Mouse (Mus musculus) megakaryocyte progenitor cell, adult 5-6 weeks (primary cell): Measurements from ENCODE around the gene Tns3. TPM values are rescaled to one million over a fixed set of nuclear protein-coding genes. Genes with fewer than 3 reads are reported as not detected.

Experiments used
- ATAC-seq: replicated peaks from 2 replicates; pipeline ENCODE4 v1.8.0; 2016; ENCODE audit warnings: mild to moderate bottlenecking, moderate TSS enrichment, inconsistent platforms; ENCODE audit not compliant: poor library complexity
- total RNA-seq, 2 experiments: library from RNA; stranded (forward) in 1 of 2; stranded (reverse) in 1 of 2; fragments of 157-497, 149-512 nt in 1 of 2; fragments of 200-1000 nt in 1 of 2; gene quantifications; 2 replicates each; pipeline versions ENCODE4 v1.2.3 to v1.2.4; 2015 to 2017

The Tns3 gene
- total RNA-seq, 2 experiments from 2014 or later = 11.5 to 27.0 TPM

DNA sequence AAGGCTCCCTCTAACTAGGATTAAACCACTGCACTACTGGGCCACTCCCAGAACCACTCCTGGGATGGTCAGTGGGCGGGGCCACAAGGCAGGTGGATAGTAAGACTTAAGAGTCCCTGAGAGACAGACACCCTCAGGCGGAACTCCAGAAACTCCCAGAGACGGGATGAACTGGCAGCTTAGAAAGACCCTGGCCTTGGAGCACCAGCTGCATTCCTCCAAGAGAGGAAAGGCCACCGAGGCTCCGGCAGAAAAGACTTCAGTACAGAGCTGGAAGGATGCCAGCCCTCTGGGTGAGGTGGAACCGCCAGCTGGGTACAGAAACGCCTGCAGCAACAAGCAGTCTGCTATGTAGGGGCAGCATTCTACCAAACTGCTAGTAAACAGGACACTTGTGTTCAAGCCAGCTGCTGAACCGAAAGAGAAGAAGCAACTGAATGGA lies 218.4 kb downstream of the Tns3 start:
- ATAC-seq = no peak

DNA sequence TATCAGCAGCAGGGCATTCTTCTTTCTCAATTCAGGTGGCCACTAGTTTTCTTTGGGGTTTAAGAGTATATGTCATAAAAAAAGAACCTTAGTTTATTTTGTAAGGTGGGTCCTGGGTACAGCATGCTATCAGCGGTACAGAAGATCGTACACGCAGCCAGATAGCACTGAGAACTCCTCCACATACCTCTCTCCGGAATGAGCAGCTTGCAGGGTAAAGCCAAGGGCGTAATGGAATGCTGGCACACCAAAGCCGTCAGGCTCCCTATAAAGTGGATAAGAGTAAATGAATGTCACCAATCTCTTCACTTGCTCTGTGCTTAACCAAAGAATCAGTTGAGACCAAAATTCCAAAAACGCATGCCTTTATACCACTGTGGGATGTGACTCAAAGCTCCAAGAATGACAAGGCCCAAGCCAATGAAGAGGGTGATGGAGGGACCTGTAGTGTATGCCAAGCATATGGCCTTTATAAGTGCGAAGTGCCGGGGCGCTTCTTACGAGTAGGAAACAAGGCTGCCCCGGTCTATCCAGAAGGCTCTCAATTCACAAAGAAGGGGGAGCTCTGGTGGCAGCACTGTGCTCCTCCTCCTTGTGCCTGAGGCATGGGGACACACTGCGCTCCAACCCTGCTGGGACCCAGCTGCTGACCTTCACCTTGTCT lies 219.4 kb downstream of the Tns3 start:
- ATAC-seq = no peak

DNA sequence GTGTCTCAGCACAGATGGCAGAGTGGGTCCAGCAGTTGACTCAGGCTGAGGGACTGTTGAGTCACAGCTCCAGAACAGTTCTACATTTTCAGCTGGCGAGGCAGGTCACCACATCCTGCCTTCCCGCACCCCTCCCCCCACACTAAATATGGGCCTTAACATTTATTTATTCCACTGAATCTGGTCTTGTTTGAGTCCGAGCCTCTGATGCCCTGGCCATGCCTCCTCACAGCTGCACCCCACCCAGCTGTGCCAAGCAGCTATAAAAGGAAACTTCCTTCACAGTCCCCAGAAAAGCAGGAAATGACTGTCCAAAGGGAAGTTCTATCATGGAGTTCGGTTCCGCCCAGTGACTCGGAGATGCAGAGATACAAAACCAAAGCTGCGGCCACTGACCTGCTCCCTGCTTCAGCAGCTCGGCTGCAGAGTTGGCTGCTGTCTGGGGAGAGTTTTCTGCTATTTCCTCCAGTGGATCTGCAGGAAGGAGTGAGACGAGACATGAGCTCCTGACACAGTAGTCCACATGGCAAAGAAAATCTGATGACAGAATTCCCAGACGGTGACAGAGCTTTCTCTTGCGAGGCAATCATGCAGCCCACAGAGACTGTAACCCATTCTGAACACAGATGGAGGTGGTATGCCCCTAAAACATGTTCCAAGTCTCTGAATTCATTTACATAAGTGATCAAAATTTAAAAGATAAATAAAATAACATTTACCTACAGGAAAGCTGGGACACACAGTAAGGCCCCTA lies 220.6 kb downstream of the Tns3 start:
- peak; percentile 69 for ATAC-seq

DNA sequence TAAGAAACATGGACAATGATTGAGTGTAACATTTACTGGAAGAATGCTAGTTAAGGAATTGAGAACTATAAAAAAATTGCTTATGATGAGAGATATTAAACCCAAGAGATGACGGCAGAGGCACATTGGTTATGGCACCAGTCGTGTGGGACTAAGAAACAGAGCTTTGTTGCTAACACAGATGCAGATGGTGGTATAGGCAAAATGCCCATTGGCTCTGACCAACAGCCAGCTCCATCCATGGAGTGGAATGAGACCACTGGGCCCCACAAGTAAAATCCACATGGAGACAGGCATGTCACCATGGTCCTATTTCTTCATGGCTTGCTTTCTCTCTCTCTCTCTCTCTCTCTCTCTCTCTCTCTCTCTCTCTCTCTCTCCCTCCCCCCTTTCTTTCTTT lies 223.6 kb downstream of the Tns3 start:
- no peak for ATAC-seq

DNA sequence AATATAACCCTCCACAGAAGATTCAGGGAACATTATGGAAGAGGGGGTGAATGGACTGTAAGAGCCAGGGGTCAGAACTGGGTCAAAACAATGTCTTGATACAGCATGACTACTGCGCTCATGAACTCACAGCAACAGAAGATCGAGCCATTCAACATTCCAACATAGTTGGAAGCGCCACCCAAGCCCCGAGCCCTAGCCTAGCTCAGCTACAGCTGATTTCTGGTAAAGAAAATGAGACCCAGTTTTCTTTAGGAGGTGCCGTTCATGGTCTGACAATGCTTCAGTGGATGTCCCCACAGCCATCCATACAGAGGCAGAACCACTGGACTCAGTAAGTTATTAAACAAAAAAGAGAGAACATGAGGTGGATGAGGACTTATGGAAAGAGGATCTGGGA lies 224.1 kb downstream of the Tns3 start:
- no peak for ATAC-seq

DNA sequence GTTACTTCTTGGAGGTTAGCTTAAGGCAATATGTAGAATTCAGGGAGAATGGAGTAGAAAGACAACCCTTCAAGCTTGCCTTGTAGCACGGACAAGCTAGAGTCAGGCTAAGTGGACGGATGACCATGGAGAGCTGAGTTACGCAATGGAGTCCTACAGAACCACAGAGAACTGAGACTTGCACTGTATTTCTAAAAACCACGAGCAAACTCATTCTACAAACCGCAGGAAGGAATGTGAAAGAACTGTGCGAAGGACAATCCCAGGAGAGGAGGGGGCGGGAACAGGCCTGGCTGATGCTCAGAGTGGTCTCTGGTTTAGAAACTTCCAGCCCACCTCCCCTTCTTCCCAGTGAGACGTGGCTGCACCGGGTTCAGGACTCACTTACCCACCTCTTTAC lies 225.3 kb downstream of the Tns3 start:
- ATAC-seq = no peak

DNA sequence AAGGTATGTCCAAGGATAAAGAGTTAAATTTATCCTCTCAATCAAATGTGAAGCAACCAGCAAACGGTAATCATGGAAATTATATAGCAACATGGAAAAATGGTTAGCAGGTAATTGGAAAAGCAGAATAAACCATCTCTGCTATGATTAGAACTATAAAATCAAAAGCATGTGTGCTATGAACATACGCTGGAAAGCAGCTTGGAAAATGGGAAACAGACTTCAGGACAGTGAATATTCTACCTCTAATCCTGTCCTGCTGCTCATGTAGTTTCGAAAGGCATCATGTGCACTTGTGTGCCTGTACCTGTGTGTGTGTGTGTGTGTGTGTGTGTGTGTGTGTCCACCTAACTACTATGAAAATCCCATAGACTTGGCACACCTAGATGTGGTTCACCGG lies 226.1 kb downstream of the Tns3 start:
- no peak for ATAC-seq

DNA sequence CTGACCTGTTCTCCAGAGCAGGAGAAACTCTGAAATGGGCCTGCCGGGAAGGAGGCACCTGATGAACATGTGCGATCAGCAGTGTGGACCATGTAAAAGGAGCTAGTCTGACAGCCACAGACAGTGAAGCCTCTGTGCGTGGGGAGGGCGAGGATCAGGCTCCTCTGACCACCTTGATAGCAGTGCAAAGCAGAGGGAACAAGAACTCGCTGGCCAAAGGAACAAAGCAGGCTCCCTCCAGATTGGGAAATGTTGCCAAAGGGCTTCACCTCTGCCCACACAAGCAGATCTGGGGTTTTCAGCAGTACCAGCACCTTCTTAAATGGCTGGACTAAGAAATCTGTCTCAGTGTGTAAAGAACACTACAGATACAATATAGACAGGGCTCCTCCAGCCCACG lies 229.2 kb downstream of the Tns3 start:
- no peak for ATAC-seq

DNA sequence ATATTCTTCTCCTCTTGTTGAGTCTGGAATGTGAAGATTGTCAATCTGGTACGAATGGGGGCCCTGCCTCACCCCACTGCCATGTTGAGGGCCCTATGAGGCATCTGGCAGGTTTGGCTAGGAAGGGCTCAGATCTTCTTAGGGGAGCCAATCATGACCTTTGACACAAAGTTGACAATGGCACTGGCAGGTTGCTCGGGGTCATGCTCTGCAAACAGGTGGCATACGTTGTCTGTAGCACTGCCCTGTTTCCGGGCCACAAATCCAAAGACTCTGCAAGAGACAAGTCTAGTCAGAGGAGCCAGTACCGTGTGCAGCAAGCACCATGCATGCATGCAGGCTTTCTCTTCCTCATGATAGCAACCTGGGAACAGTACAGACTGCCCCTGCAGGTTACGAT lies 230.0 kb downstream of the Tns3 start:
- no peak for ATAC-seq

DNA sequence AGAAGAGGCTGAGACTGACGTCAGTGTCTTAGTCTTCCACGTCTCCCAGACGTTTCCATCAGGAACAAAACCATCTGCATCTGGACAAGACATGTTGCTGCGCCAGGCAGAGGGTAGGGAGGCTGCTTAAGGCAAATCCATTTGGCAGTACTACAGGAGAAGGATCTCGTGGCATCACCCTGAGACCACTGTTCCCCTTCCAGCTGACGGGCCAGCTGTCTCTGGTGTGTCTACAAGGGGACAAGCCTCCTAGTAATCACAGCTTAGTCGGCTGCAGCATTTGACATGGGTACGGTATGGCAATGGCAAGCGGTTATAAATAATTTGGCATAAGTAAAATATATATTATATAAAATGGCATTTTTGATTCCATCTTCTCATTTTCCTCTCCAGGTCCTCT lies 230.9 kb downstream of the Tns3 start:
- ATAC-seq = no peak

DNA sequence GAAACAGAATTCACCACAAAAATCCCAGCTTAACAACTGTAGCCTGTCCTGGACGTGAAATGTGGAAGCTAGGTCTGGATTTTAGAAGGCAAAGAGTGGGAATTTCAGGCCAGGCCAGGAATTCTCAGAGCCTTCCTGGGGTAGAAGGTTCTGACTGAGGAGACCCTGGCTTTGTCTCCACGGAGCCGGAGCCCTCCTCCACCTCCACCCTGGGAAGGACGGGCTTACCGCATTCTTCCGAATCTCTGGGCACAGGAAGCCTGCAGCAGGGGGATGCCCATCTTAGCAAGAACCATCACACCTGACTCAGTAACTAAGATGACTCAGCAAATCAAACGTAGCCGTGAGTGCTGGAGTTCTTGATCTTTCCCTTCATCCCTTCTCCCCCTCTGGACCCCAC lies 231.4 kb downstream of the Tns3 start:
- no peak for ATAC-seq

DNA sequence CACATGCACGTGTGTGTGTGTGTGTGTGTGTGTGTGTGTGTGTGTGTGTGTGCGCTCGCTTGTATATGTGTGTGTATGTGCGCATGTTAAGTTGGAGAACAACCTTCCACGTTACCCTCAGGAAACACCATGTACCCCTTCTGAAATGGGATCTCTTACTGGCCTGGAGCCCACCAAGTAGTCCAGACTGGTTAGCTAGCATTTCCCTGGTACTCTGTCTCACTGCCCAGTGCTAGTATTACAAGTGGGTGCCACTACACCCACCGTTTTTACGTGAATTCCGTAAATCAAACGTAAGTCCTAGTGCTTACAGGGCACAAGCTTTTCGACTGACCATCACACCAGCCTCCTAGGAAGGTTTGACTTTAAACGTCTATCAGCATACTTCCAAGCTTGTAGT lies 236.7 kb downstream of the Tns3 start:
- no peak for ATAC-seq

DNA sequence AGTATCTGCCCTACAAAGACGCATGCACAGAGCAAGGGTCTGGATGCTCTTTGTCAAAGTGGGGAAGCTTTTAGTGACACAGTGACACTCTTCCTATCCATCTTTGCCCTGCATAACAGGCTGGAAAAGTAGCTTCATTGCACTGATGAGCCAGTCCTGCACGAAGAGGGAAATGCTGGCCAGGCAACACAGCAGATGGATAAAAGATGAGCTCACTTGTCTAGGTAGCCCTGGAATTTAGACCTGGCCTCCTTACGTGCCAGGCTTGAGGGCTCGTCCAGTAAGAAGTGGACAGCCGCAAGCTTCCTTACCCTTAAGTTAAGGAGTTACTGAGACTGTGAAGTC lies 239.1 kb downstream of the Tns3 start:
- ATAC-seq = no peak

DNA sequence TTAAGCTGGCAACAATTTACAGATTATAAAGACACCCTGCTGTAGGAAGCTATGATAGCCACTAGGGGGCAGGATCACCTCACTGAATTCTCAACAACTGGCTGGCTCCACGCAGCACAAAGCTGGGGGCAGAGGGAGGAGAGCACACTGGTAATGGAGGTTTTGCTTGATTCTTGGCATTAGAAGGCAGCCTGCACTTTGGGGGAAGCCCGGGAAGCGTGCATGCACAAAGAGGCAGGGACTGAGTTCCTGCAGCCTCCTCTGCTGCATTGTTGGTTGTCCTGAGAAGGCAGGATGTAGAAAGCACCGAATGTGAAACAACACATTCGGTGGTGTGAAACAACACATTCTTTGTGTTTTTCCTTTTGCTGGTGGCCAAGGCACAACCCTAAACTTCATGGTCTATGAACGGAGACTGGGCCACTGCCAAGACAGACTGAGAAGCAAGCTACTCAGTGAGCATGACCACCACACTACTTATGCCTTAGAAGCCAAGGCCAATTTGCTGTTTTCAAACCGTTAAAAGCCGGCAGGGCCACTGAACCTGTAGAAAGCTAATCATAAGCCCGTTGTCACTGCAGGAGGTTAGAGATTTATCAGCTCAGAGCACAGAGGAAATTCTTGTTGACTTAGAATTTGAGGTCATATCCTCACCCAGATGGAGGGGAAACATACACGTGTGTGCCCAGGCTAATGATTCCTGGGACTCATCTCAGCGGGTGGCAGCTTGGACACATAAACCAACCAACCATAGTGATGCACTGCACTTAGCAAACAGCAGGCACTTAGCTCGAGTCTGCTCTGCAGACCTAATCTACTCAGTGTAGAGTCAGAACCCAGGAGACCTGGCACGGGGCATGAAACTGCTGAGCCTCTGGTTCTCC lies 239.8 kb downstream of the Tns3 start:
- peak; percentile 100 for ATAC-seq

DNA sequence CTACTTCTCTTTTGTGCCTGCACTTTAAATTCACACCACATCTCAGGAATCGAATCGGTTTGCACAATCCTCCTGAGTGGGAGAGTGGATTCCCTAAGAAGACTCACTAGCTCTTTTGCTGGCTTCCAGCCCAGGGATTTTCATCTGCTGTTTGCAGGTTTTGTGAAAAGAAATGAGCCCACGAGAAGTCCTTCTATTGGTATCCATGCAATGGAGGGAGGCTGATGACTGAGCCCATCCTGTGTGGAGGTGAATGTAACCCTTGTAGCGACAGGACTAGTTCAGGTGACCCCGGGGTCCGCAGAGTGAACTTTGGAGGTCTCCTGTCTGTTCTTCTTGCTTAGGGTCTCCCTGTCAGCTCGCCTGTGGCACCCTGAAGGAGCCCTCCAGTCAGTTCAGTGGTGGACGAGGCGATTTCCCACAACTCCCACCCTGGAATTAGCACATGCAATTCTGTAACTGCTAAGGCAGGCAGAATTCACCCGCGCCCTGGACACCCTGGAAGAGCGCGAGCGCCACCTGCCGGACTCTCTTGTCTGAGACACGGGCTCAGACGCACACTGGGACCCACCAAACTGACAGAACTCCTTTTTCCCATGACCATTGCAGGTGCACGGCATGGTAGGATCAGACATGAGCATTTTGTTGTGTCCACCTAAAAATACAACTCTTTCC lies 259.0 kb downstream of the Tns3 start:
- ATAC-seq = peak; percentile 90

DNA sequence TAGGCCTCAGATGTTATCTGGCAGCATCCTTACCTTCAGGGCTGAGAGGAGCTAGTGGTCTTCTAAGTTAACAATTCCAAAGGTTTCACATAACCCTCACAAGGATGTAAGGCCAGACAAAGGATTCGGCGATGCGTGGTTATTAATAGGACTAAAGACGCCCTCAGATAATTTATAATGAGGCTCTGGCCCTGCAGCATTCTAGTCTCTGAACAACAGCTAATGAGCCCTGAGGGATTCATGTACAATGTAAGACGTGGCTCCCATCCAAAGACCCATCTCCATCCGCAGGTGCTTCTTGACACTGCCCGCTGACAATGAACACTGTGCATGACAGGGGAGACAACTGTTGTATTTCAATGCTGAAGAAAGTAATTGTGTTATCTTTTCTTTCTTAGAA lies 263.0 kb downstream of the Tns3 start:
- ATAC-seq = no peak

DNA sequence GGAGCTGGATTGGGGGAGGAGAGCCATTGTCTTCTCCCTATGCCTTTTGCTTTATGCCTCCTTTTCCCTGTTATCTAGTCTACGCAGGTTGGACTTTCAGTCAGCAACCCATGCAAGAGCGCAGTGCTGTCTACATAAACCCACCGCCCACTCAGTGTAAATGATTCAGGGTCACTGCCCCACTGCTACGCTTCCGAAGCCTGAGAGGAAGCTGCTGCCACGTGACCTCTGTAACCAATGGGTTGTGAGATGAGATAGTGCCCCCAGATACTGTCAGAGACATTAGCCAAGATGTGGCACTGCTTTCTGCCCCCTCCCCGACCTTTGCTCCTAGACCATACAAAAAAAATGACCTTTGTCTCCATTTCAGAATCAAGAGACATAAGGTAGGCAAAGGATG lies 268.0 kb downstream of the Tns3 start:
- no peak for ATAC-seq

DNA sequence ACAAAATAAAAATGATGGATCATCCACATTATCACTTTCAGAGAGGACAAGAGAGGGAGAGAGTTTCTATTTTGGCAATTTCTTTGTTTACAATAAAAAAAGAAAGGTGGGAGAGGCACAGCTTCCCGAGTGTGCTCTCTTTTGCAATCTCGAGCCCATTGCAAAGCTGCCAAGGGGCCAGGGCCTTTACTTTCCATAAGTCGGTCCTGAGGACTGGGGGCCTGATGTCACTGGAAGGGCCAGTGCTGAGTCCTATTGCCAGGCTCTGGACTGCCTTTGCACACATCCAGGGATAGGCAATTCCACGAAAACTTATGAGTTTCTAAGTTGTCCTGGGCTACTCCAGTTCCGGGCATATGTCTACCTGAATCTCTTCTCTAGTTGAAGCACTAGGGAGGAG lies 272.8 kb downstream of the Tns3 start:
- no peak for ATAC-seq

DNA sequence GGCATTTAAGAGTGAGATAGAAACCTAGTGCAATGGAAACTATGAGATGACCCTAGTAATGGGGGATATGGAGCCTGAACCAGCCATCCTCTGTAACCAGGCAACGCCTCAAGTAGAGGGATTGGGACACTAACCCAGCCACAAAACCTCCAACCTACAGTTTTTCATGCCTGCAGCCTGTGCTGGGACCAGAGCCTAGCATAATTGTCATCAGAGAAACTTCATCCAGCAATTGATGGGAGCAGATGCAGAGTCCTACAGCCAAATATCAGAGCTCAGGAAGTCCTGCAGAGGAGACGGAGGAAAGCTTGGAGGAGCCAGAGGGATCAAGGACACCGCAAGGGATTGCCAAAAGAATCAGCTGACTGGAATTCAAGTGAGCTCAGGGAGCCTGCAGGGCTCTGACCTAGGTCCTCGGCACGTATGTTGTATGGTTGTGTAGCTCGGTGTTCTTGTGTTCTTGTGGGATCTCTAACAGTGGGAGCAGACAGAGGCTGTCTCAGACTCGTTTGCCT lies 278.4 kb downstream of the Tns3 start:
- ATAC-seq = no peak
